Mouse (Mus musculus) ovary, postnatal 10 days (tissue): ENCODE measurements around the gene Zmynd15.
"Not testable (repeated sequence)": the region's sequence is repeated elsewhere in the genome, so short reads cannot be mapped to it uniquely, and the experiment has no call there.

Experiments
- DNase-seq: peaks from one replicate; pipeline ENCODE4 v3.0.0; 2022; ENCODE audit warnings: low spot score

Zmynd15 gene

GRCm38 (mm10) chr11:70458688-70459600 is at the start of gene Zmynd15:
TSS of gene Zmynd15 (plus strand) at chr11:70459433.
- no peak for DNase-seq

GRCm38 (mm10) chr11:70409594-70410296 is 49.5 kb upstream of the Zmynd15 start, which contains the start of gene Pelp1:
TSS of gene Pelp1 (minus strand) at chr11:70410031.
- peak; percentile 88 for DNase-seq

- no peak for DNase-seq
Observed at GRCm38 (mm10) chr11:70410297-70410643, 49.0 kb upstream of the Zmynd15 start.

GRCm38 (mm10) chr11:70412591-70412990 is 46.6 kb upstream of the Zmynd15 start:
- no peak for DNase-seq

GRCm38 (mm10) chr11:70413961-70414360 is 45.3 kb upstream of the Zmynd15 start:
- peak; percentile 42 for DNase-seq

- DNase-seq: no peak
Observed at GRCm38 (mm10) chr11:70418199-70418598, 41.0 kb upstream of the Zmynd15 start.

GRCm38 (mm10) chr11:70419486-70419885 is 39.7 kb upstream of the Zmynd15 start:
- no peak for DNase-seq

- DNase-seq: not testable (repeated sequence)
Observed at GRCm38 (mm10) chr11:70426598-70426997, 32.6 kb upstream of the Zmynd15 start.

GRCm38 (mm10) chr11:70431574-70431973 is 27.7 kb upstream of the Zmynd15 start:
- no peak for DNase-seq

GRCm38 (mm10) chr11:70432048-70432894 is 27.0 kb upstream of the Zmynd15 start, which contains the start of gene Arrb2:
TSS of gene Arrb2 (plus strand) at chr11:70432635.
- peak; percentile 93 for DNase-seq

- no peak for DNase-seq
Observed at GRCm38 (mm10) chr11:70432895-70433568, 26.2 kb upstream of the Zmynd15 start.

GRCm38 (mm10) chr11:70433569-70433943 is 25.7 kb upstream of the Zmynd15 start:
- no peak for DNase-seq

GRCm38 (mm10) chr11:70433951-70434350 is 25.3 kb upstream of the Zmynd15 start:
- no peak for DNase-seq

GRCm38 (mm10) chr11:70435476-70435875 is 23.8 kb upstream of the Zmynd15 start:
- DNase-seq: no peak

GRCm38 (mm10) chr11:70437426-70437825 is 21.8 kb upstream of the Zmynd15 start:
- no peak for DNase-seq

- DNase-seq: no peak
Observed at GRCm38 (mm10) chr11:70438728-70439374, 20.4 kb upstream of the Zmynd15 start.

GRCm38 (mm10) chr11:70440637-70441036 is 18.6 kb upstream of the Zmynd15 start:
- no peak for DNase-seq

GRCm38 (mm10) chr11:70441882-70442281 is 17.4 kb upstream of the Zmynd15 start:
- DNase-seq: no peak

GRCm38 (mm10) chr11:70443964-70444363 is 15.3 kb upstream of the Zmynd15 start:
- no peak for DNase-seq

- no peak for DNase-seq
Observed at GRCm38 (mm10) chr11:70444667-70445066, 14.6 kb upstream of the Zmynd15 start.

- no peak for DNase-seq
Observed at GRCm38 (mm10) chr11:70446756-70447155, 12.5 kb upstream of the Zmynd15 start.
